Mouse (Mus musculus) heart, embryonic 13.5 days (tissue): ENCODE measurements at regions not wholly inside any gene's neighbourhood (a gene's known extent, or its start where the extent isn't known, plus 50 kb on each side); places are given as distances from the start of the nearest gene placed in this dataset.

Experiments used
- ATAC-seq: fragments of 200-750 bp; cut with Nextera tagmentation; 2 replicates; pipeline ENCODE4 v1.8.0; 2017; ENCODE audit warnings: moderate TSS enrichment; ENCODE audit not compliant: insufficient number of reproducible peaks, low FRiP score, low TSS enrichment; ENCODE audit errors: extremely low read depth
- H3K27ac ChIP-seq: fragments of 300-500 bp; sonication (generic); replicated peaks from 2 replicates; pipeline ENCODE4 v1.5.1; 2015; ENCODE audit warnings: moderate library complexity, mild to moderate bottlenecking, inconsistent platforms
- H3K27me3 ChIP-seq: fragments of 300-500 bp; sonication (generic); replicated peaks from 2 replicates; pipeline ENCODE4 v1.6.1; 2015; ENCODE audit warnings: mild to moderate bottlenecking, inconsistent platforms
- H3K36me3 ChIP-seq: fragments of 300-500 bp; sonication (generic); 2 replicates; pipeline ENCODE4 v1.6.1; 2015; ENCODE audit warnings: mild to moderate bottlenecking, inconsistent platforms
- H3K4me1 ChIP-seq: fragments of 300-500 bp; sonication (generic); 2 replicates; pipeline ENCODE4 v1.6.1; 2015; ENCODE audit warnings: inconsistent platforms
- H3K4me2 ChIP-seq: fragments of 300-500 bp; sonication (generic); 2 replicates; pipeline ENCODE4 v1.6.1; 2015; ENCODE audit warnings: inconsistent platforms, mild to moderate bottlenecking, moderate library complexity
- H3K4me3 ChIP-seq: fragments of 300-500 bp; sonication (generic); 2 replicates; pipeline ENCODE4 v1.5.1; 2015; ENCODE audit warnings: moderate library complexity, mild to moderate bottlenecking, inconsistent platforms
- H3K9ac ChIP-seq: fragments of 300-500 bp; sonication (generic); 2 replicates; pipeline ENCODE4 v1.6.1; 2015; ENCODE audit warnings: inconsistent platforms, mild to moderate bottlenecking, moderate library complexity
- H3K9me3 ChIP-seq: fragments of 300-500 bp; sonication (generic); 2 replicates; pipeline ENCODE4 v1.6.1; 2016; ENCODE audit warnings: inconsistent platforms
- WGBS: fragments of 180-500 bp; shearing (Covaris S2); methylation state at CpG from one replicate; pipeline ENCODE4 v1.1.7; 2015; ENCODE audit warnings: mixed read lengths; 5-methylcytosine and 5-hydroxymethylcytosine counted together

DNA sequence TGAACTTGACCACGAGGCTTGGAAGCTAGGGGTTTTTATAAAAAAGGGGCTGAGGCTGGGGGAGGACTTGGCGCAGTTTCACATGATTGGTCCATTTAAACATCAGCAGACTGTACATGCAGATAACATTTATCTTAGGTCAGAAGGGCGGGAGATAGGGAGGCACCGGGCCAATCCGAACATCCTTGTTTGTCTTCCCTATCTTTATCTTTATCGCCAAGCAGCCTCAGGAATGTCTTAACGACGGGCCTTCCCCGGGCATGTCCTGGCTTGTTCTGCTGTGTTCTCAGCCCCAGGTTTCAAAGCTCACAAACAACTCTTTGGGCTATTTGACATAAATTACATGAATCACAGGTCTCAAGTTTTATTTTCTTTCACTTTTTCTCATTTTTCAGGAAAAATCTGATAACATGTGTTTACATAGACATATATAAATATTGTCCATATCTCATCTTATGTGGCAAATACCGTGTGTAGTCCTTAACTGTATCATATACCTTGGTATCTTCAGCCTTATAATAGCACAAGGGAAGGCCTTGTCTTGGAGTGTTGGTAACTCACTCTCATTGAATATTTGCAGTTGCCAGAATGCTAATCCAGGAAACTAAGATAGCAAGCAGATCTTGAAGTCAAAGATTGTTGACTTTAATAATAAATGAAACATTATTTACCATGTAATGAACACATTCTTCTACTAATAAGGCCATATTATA lies 931.0 kb downstream of the A830018L16Rik start:
- no peak overlapping the region for H3K9ac ChIP-seq
- ATAC-seq, result no peak
- no peak overlapping the region for H3K4me3 ChIP-seq
- H3K27ac ChIP-seq, result peak overlapping the region; percentile 70
- H3K27me3 ChIP-seq, result no peaks in the 10 kb centered on the region
- no peaks in the 10 kb centered on the region for H3K36me3 ChIP-seq
- no peak overlapping the region for H3K4me2 ChIP-seq
- H3K4me1 ChIP-seq, result no peaks in the 10 kb centered on the region
- peaks cover 9% of the 10 kb centered on the region; the same call in 1 of the 2 replicates for H3K9me3 ChIP-seq
- 41% methylated on average over 10 of the region's 10 CpGs for WGBS

DNA sequence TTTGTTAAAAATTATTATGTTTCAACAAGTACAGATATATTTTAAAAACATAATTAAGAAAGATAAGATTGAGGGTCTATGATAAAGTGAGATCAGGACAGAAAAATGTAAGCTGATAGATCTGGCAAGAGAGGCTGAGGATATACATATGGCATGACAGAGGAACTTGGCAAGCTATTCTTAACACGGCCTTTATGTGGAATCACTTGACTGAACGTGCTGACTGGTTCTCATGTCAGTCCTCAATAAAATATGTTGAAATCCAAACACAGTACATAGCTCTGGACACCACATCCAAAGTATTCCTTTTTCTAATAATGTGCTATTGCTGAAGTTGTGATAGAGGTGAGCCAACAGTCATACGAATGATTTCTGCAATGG lies 931.5 kb downstream of the A830018L16Rik start:
- no peak overlapping the region for H3K4me3 ChIP-seq
- no peaks in the 10 kb centered on the region for H3K4me1 ChIP-seq
- ATAC-seq, result no peak
- H3K36me3 ChIP-seq, result no peaks in the 10 kb centered on the region
- H3K27ac ChIP-seq, result 0 out of 2 replicates have a peak overlapping the region, but pooled peaks have one; percentile 28
- no peak overlapping the region for H3K4me2 ChIP-seq
- peaks cover 9% of the 10 kb centered on the region; the same call in 1 of the 2 replicates for H3K9me3 ChIP-seq
- 49% methylated on average over 3 of the region's 3 CpGs for WGBS
- no peak overlapping the region for H3K9ac ChIP-seq
- H3K27me3 ChIP-seq, result no peaks in the 10 kb centered on the region

DNA sequence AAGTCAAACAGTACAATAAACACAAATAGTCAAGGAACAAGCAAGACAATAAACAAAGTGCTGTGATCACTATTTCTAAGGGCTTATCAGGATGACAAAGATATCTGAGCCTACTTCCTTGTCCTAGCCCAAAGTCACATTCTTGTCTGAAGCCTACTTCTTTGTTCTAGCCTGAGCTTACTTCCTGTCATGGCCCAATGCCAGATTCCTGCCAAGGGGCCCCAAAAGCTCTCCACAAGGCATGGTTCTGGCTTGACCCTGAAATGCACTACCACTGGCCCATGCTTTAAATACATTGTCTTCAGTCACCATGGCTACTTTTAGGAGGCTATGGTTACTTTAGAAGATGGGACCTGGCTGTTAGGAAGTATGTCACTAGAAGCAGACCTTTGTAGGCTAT lies 940.6 kb downstream of the A830018L16Rik start:
- Histone ChIP-seq H3K4me3 (no peak overlapping the region), H3K27me3 (no peaks in the 10 kb centered on the region), H3K4me1 (no peaks in the 10 kb centered on the region), H3K27ac (no peak overlapping the region), H3K4me2 (no peak overlapping the region), H3K9me3 (peaks cover 7% of the 10 kb centered on the region), H3K36me3 (no peaks in the 10 kb centered on the region), H3K9ac (no peak overlapping the region)
- no peak for ATAC-seq

DNA sequence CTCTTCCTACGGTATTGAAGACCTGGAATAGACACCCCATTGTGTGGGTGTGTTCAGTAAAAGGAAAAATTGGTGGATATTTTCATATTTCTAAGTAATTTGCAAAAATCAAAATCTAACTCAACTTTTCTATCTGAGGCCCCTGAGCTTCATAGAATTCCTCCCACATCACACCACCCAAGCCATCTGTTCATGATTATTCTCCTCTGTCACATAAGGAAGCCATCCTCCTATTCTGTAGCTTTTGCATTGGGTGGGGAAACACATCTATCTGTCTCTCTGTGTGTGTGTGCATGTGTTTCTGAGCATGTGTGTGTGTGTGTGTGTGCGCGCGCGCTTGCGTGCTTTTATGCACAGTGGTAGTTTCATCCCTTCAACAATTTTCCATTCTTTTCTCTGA lies 954.0 kb downstream of the A830018L16Rik start:
- Histone ChIP-seq H3K36me3 (no peaks in the 10 kb centered on the region), H3K4me1 (no peaks in the 10 kb centered on the region), H3K27ac (no peak overlapping the region), H3K9ac (no peak overlapping the region), H3K27me3 (no peaks in the 10 kb centered on the region), H3K9me3 (0 out of 2 replicates have a peak, but pooled peaks cover 7% of the 10 kb centered on the region), H3K4me2 (no peak overlapping the region), H3K4me3 (no peak overlapping the region)
- ATAC-seq, result no peak
- 90% methylated on average over 6 of the region's 6 CpGs for WGBS

DNA sequence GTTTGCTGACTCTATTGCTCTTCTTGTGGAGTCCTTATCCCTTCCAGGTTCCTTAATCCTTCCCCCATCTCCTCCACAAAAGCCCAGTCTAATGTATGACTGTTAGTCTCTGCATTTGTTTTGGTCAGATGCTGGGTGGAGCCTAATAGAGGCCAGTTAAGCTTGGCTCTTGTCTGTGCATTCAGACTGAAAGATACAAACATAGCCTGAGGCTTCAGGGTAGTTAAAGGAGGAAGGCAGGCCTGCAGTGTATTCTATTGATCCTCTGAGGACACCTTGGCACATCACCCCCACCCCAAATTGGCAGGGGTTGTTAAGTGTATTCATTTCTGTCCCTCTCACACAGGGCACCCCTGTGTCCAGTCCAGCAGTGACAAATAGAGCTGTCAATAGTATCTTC lies 959.1 kb downstream of the A830018L16Rik start:
- Histone ChIP-seq H3K9me3 (0 out of 2 replicates have a peak, but pooled peaks cover 7% of the 10 kb centered on the region), H3K4me2 (no peak overlapping the region)

DNA sequence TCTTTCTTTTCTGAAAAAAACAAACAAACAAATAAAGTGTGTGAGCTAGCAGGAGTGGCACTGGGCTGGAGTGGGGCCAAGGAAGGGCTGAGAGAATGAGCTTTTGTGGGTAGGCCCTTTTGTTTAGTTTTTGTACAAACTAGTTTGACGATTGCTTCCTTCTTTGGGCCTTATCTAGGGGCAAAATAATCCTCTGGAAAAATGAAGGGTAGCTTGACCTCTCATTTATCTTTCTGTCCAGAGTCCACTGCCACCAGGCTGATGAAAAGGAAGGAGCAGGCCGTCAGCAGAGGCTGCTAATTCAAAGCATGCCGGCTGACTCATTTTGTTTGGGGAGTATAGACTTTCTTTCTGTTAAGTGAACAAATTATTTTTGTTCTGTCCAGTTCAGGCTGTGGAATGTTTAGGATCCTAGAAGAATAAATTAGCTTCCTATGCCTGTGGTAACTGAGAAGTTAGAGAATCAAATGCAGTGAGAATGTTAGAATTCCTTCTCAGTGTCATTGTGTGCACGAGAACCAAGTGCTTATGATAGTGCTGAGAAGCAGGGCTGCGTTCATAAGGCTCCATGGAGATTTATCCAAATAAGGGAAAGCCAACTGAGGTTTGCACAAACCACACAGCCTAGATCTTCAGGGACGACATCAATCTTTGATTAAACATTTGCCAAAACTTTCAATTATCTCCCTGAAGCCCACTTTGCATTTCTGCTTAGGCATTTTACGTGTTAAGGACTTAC lies 984.4 kb downstream of the A830018L16Rik start:
- H3K4me3 ChIP-seq, result no peak overlapping the region
- WGBS, result 18% methylated on average over 7 of the region's 7 CpGs
- H3K4me2 ChIP-seq, result no peak overlapping the region
- no peaks in the 10 kb centered on the region for H3K36me3 ChIP-seq
- H3K27ac ChIP-seq, result peak overlapping the region; percentile 37
- no peaks in the 10 kb centered on the region for H3K27me3 ChIP-seq
- no peak overlapping the region for H3K9ac ChIP-seq
- peaks cover 6% of the 10 kb centered on the region for H3K4me1 ChIP-seq
- peaks cover 6% of the 10 kb centered on the region; the same call in 1 of the 2 replicates for H3K9me3 ChIP-seq
- no peak for ATAC-seq

More for the DNA sequence above, 959.1 kb downstream of the A830018L16Rik start:
- H3K9ac ChIP-seq, result no peak overlapping the region
- H3K4me3 ChIP-seq, result no peak overlapping the region
- H3K27me3 ChIP-seq, result no peaks in the 10 kb centered on the region
- ATAC-seq, result no peak
- H3K36me3 ChIP-seq, result no peaks in the 10 kb centered on the region
- no peaks in the 10 kb centered on the region for H3K4me1 ChIP-seq
- H3K27ac ChIP-seq, result no peak overlapping the region

DNA sequence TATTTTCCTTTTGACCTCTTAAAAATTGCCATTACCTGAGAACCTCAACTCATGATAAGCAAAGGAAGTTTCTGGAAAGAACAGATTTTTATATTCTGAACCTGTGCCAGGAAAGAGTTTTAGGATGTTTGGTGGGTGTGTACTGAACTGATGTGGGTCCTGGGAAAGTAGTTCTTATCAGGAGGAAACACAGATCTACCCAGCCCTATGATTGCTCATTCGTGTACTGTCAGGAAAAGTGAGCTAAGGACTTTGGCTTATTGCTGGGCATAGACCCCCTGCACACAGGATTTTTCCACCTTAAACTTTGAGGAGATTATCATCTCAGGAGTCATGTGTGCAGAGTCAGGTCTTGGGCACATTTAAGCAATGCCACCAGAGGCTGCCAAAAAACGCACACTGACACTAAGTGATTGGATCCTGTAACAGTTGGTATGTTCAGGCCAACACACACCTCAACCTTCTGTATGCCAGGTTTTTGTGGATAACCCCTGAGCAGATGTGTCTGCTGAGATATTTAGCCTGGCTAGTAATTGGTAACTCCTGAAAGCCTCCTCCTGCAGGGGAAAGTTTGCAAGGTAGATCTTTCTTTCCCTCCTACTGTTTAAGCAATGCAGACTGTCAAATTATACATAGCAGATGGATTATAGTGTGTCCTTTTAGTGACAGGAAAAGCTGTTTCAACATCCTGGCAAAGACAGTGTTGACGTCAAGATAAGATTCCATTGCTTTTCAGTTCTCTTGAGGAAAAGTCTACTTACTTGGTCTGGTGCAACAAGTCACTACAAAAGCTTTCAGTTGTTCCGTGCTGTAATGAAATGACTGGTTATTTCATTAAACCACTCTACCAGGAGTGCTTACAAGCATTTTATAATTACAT lies 991.7 kb downstream of the A830018L16Rik start:
- peak; percentile 54; the same call in 1 of the 2 replicates for ATAC-seq
- Histone ChIP-seq H3K4me1 (peaks cover 20% of the 10 kb centered on the region), H3K4me2 (no peak overlapping the region), H3K9ac (no peak overlapping the region), H3K36me3 (no peaks in the 10 kb centered on the region), H3K27me3 (no peaks in the 10 kb centered on the region), H3K27ac (peak overlapping the region; percentile 67), H3K9me3 (no peaks in the 10 kb centered on the region), H3K4me3 (no peak overlapping the region)
- 31% methylated on average over 4 of the region's 4 CpGs for WGBS

DNA sequence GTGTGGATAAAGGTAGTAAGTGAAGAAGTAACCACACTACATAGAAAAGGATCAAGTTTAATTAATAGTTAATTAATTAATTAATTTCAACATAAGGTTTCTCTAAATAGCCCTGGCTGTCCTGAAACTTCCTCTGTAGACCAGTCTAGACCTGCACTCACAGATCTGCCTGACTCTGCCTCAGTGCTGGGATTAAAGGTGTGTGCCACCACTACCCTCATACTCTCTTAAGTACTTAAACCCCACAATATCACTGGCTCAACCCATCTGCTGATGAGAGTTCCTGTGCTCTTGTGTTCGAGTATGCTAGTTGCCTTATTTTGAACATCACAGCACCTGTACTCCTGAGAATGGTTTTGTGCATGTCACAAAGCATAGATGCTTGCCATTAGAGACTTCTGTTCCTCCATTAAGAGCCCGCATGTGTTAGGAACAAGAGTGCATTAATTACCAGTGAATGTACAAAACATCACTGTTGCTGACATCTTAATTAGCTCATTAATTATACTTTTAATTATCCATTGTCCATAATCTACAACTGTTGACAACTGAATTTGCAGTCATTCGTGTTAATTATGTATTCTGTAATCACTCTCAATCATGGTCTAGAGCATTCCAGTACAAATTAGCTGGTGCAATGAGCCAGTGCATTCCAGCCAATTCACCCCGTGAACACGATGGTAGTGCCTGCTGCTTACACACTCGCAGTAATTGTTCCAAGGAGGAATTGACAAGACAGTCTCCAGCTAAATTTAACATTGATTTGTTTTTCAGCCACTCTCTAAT lies 996.0 kb downstream of the A830018L16Rik start:
- Histone ChIP-seq H3K9me3 (no peaks in the 10 kb centered on the region), H3K4me2 (no peak overlapping the region), H3K27ac (no peak overlapping the region), H3K4me3 (no peak overlapping the region), H3K9ac (no peak overlapping the region), H3K36me3 (no peaks in the 10 kb centered on the region), H3K4me1 (peaks cover 20% of the 10 kb centered on the region), H3K27me3 (no peaks in the 10 kb centered on the region)
- WGBS, result 76% methylated on average over 6 of the region's 6 CpGs
- ATAC-seq, result no peak

DNA sequence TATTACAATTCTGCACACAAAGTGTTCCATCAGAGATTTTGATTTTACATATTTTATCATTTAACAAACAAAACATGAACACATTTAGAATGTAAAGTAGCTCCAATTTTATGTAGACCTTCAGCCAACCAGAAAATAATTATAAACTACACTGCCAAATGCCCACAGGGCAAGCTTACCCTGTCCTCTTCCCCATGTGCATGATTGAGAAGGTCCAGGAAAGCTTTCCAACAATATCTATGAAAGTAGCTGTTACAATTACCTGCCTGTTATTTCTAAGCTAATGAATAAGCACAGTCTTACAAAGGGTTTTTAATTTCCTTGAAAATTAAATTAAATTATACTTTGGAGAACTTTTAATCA lies 996.6 kb downstream of the A830018L16Rik start:
- no peak overlapping the region for H3K9ac ChIP-seq
- H3K4me1 ChIP-seq, result peaks cover 17% of the 10 kb centered on the region
- no peak overlapping the region for H3K27ac ChIP-seq
- H3K4me2 ChIP-seq, result no peak overlapping the region
- no peak overlapping the region for H3K4me3 ChIP-seq
- ATAC-seq, result no peak
- H3K36me3 ChIP-seq, result no peaks in the 10 kb centered on the region
- H3K27me3 ChIP-seq, result no peaks in the 10 kb centered on the region
- no peaks in the 10 kb centered on the region for H3K9me3 ChIP-seq

DNA sequence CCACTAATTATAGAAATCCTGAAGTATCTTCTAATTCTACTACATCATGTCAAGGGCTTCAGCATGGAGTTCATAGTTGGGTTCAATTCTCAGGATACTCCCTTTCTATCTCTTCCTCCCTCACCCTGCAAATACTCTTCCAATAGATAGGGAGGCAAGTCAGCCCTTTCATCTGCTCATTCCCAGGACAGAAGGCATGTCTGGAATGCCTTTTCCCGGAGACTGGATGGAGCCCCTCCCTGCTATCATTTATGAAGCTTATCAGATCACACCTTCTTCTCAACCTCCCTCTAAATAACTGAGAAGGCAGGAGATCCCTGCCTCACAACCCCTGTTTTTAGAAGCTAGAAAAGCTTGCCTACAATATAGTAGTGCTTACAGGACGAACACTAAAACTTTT lies 1010.6 kb downstream of the A830018L16Rik start:
- 23% methylated on average over 2 of the region's 2 CpGs for WGBS
- H3K9me3 ChIP-seq, result no peaks in the 10 kb centered on the region
- peaks cover 8% of the 10 kb centered on the region for H3K4me1 ChIP-seq
- H3K4me3 ChIP-seq, result no peak overlapping the region
- no peak overlapping the region for H3K4me2 ChIP-seq
- ATAC-seq, result no peak
- no peaks in the 10 kb centered on the region for H3K27me3 ChIP-seq
- no peaks in the 10 kb centered on the region for H3K36me3 ChIP-seq
- H3K27ac ChIP-seq, result peak overlapping the region; percentile 42; the same call in 1 of the 2 replicates
- no peak overlapping the region for H3K9ac ChIP-seq

DNA sequence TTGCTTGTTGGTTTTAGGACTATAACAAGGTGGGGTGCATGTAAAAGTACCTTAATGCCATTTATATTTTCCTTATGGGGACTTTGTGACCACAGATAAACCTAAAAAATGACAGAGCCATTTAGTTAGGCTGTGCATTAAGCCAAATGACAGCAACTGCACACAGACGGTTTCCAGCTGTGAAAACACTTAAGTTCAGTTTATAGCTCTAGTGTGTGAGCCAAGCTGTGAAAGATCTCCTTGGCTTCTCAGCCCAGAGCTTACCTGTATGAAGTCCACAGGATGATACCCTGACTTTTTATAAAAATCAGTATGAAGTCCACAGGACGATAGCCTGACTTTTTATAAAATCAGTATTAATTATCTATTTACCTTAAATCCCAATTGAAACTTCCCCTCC lies 1024.0 kb downstream of the A830018L16Rik start:
- Histone ChIP-seq H3K4me2 (no peak overlapping the region), H3K36me3 (no peaks in the 10 kb centered on the region), H3K27me3 (no peaks in the 10 kb centered on the region), H3K9me3 (no peaks in the 10 kb centered on the region), H3K4me3 (no peak overlapping the region), H3K4me1 (no peaks in the 10 kb centered on the region), H3K27ac (no peak overlapping the region), H3K9ac (no peak overlapping the region)
- 62% methylated on average over 2 of the region's 2 CpGs for WGBS
- no peak for ATAC-seq
